Mouse (Mus musculus) thymus, postnatal 0 days (tissue): ENCODE data around the gene Tmem260. TPM values are rescaled to one million over a fixed set of nuclear protein-coding genes. Genes with fewer than 3 reads are reported as not detected.

ENCODE experiments used
- DNase-seq: peaks from one replicate; pipeline ENCODE4 v3.0.0-alpha.2; 2015; ENCODE audit warnings: low spot score
- polyA plus RNA-seq: library from polyadenylated mRNA; unstranded; fragments of >200 nt; fragmentation: Nextera tagmentation; extraction: Ambion mirVana; gene quantifications from 2 replicates; pipeline ENCODE4 v1.2.1, GENCODE M21; 2015

Tmem260 gene
- polyA plus RNA-seq, 1 experiment from 2014 or later, result 23.0 TPM

DNA sequence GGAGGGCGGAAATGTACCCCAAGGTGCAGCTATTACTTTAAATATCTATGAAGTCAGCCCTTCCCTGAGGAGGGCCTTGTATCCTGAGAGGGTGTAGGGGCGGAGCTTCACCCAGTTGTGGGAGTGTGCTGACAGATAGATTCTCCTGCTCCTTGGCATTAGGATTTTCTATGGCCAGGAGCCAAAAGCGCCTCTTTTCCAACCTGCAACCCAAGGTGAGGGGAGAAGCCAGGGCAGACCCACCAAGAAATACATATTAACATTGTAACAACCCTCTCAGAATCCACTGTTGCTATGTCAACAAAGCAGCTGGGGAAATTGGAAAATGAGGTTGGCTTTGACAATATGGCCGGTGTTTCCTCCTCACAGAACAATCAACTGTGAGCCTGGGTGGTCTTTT, 107.3 kb downstream of the Tmem260 start:
- DNase-seq, result no peak

DNA sequence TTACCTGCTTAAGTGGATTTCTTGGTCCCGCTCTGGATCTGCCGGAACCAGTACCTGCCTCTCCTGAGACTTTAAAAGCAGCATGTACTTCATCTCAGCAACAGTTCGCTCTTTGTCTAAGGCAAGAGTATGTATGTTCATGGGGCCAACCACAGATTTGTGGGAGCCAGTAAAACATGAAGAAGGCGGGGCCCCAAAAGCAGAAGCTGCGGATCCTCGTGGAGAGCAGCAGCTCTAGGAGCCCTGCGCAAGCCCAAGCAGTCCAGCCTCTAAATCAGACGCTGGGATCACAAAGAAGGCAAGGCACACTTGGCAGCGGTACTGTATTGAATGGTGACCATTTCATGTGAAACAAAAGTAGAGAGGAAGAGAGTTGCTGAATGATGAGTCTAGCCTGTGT, 107.8 kb downstream of the Tmem260 start:
- no peak for DNase-seq

DNA sequence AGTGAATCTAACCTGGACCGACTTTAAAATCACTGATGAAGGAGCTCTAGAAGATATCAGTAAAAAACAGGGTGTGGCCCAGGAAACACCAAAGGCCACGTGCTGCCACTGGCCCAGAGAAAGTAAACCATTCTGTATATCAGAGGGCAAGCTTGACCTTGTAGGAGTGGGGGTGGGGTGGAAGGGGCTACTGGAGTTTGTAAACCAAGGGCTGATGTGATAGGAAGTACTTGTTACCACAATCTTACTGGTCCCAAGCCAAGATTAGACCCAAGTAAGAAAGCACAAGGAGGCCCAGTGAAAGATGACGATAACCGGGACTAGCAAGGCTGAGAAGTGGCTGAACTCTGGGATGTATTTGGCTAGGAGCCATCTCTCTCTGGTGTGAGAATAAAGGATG, 113.1 kb downstream of the Tmem260 start:
- DNase-seq, result no peak

DNA sequence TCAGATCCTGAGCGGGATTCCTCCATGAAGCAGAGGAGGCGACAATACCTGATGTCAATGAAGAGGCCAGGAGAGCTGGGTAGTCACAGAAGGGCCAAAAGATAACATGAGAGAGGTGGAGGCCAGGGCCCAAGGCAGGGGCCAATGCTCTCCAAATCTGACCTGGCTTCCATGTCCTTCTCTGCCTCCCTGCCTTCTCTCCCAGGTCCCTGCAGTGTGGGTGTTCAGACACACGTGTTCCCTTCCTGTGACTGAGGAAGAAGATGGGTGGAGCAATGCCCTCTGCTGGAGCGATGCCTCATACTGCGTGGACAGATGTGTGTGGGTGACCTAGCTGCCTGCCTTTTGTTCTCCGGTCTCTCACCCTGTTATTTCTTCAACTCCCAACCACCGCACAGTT, 113.8 kb downstream of the Tmem260 start:
- DNase-seq, result no peak

DNA sequence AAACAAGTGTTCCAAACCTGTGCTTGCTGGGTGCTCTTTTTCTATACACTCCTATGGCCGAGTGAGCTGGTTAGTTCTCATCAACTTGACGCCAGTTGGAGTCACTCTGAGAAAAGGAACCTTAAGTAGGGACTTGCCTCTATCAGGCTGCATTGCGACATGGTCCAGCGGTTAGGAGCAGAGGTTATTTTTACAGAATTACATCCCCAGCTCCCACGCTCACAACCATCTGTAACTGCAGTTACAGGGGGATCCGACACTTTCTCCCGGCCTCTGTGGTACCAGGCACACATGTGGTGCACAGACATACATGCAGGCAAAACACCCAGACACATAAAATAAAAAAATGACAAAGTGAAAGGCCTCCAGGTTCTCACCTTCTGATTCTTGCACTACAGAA, 120.7 kb downstream of the Tmem260 start:
- no peak for DNase-seq

Other genes with a start within 250 kb of the Tmem260 start
- not detected in 2 replicates for gene Otx2, start 227.7 kb downstream of the Tmem260 start, polyA plus RNA-seq